Mouse (Mus musculus) G1E-ER4 (cell line): ENCODE data around the gene Ankrd6. TPM values are rescaled to one million over a fixed set of nuclear protein-coding genes. Genes with fewer than 3 reads are reported as not detected.

Experiments used
- GATA1 ChIP-seq: IDR thresholded peaks from one replicate; pipeline ENCODE4 v1.8.0; 2012; ENCODE audit warnings: low read length, inconsistent platforms
- polyA plus RNA-seq: library from polyadenylated mRNA; stranded (reverse); fragments of >175 nt; gene quantifications from 2 replicates; pipeline ENCODE4 v1.2.3, GENCODE M21; 2012

Ankrd6 gene
- polyA plus RNA-seq, 1 experiment: 1.2 TPM

GRCm38 (mm10) chr4:32855580-32855979 is 95.1 kb downstream of the Ankrd6 start:
- TF ChIP-seq GATA1: no peak

- no peak for TF ChIP-seq GATA1
Observed at GRCm38 (mm10) chr4:32854956-32855355, 95.7 kb downstream of the Ankrd6 start.

GRCm38 (mm10) chr4:32853609-32854188 is 96.9 kb downstream of the Ankrd6 start:
- no peak for TF ChIP-seq GATA1

- TF ChIP-seq GATA1: no peak
Observed at GRCm38 (mm10) chr4:32852819-32853218, 97.8 kb downstream of the Ankrd6 start.

GRCm38 (mm10) chr4:32852294-32852693 is 98.3 kb downstream of the Ankrd6 start:
- TF ChIP-seq GATA1: no peak

- TF ChIP-seq GATA1: no peak
Observed at GRCm38 (mm10) chr4:32838401-32838800, 112.2 kb downstream of the Ankrd6 start.

GRCm38 (mm10) chr4:32836071-32836470 is 114.6 kb downstream of the Ankrd6 start:
- TF ChIP-seq GATA1: no peak

- TF ChIP-seq GATA1: no peak
Observed at GRCm38 (mm10) chr4:32834541-32834940, 116.1 kb downstream of the Ankrd6 start.

GRCm38 (mm10) chr4:32833494-32834282 is 117.0 kb downstream of the Ankrd6 start:
- TF ChIP-seq GATA1: no peak

GRCm38 (mm10) chr4:32829316-32829715 is 121.3 kb downstream of the Ankrd6 start:
- TF ChIP-seq GATA1: no peak

GRCm38 (mm10) chr4:32828385-32829077 is 122.1 kb downstream of the Ankrd6 start:
- no peak for TF ChIP-seq GATA1

GRCm38 (mm10) chr4:32826925-32827324 is 123.7 kb downstream of the Ankrd6 start:
- no peak for TF ChIP-seq GATA1

- no peak for TF ChIP-seq GATA1
Observed at GRCm38 (mm10) chr4:32824254-32824653, 126.4 kb downstream of the Ankrd6 start.

GRCm38 (mm10) chr4:32820676-32821075 is 130.0 kb downstream of the Ankrd6 start:
- TF ChIP-seq GATA1: no peak

- no peak for TF ChIP-seq GATA1
Observed at GRCm38 (mm10) chr4:32817478-32817877, 133.2 kb downstream of the Ankrd6 start.

- TF ChIP-seq GATA1: no peak
Observed at GRCm38 (mm10) chr4:32800577-32801170, 150.0 kb downstream of the Ankrd6 start.
